Mouse (Mus musculus) stomach, embryonic 15.5 days (tissue): Measurements from ENCODE around the gene Vps45. TPM values are rescaled to one million over a fixed set of nuclear protein-coding genes. Genes with fewer than 3 reads are reported as not detected.

Experiments used
- ATAC-seq: fragments of 200-750 bp; cut with Nextera tagmentation; 2 replicates; pipeline ENCODE4 v1.8.0; 2017; ENCODE audit warnings: low read depth, moderate number of reproducible peaks, moderate TSS enrichment; ENCODE audit not compliant: insufficient read depth, low FRiP score
- H3K27ac ChIP-seq: fragments of 300-500 bp; sonication (generic); 2 replicates; pipeline ENCODE4 v1.5.1; 2015; ENCODE audit warnings: mild to moderate bottlenecking, inconsistent platforms
- H3K27me3 ChIP-seq: fragments of 300-500 bp; sonication (generic); replicated peaks from 2 replicates; pipeline ENCODE4 v1.6.1; 2015; ENCODE audit warnings: inconsistent platforms
- H3K36me3 ChIP-seq: fragments of 300-500 bp; sonication (generic); 2 replicates; pipeline ENCODE4 v1.6.1; 2015; ENCODE audit warnings: inconsistent platforms
- H3K4me1 ChIP-seq: fragments of 300-500 bp; sonication (generic); 2 replicates; pipeline ENCODE4 v1.6.1; 2015; ENCODE audit warnings: inconsistent platforms
- H3K4me2 ChIP-seq: fragments of 300-500 bp; sonication (generic); 2 replicates; pipeline ENCODE4 v1.6.1; 2015; ENCODE audit warnings: mild to moderate bottlenecking, inconsistent platforms
- H3K4me3 ChIP-seq: fragments of 300-500 bp; sonication (generic); replicated peaks from 2 replicates; pipeline ENCODE4 v1.5.1; 2015; ENCODE audit warnings: inconsistent platforms
- H3K9ac ChIP-seq: fragments of 300-500 bp; sonication (generic); 2 replicates; pipeline ENCODE4 v1.6.1; 2015; ENCODE audit warnings: inconsistent platforms
- H3K9me3 ChIP-seq: fragments of 300-500 bp; sonication (generic); 2 replicates; pipeline ENCODE4 v1.6.1; 2016; ENCODE audit warnings: inconsistent platforms
- WGBS: fragments of 180-500 bp; shearing (Covaris S2); methylation state at CpG from one replicate; pipeline ENCODE4 v1.1.7; 2015; 5-methylcytosine and 5-hydroxymethylcytosine counted together
- polyA plus RNA-seq: library from polyadenylated mRNA; unstranded; fragments of >200 nt; fragmentation: Nextera tagmentation; extraction: Ambion mirVana; gene quantifications from 2 replicates; pipeline ENCODE4 v1.2.1, GENCODE M21; 2015

Gene Vps45
- polyA plus RNA-seq, 1 experiment from 2014 or later, result 33.9 TPM

DNA sequence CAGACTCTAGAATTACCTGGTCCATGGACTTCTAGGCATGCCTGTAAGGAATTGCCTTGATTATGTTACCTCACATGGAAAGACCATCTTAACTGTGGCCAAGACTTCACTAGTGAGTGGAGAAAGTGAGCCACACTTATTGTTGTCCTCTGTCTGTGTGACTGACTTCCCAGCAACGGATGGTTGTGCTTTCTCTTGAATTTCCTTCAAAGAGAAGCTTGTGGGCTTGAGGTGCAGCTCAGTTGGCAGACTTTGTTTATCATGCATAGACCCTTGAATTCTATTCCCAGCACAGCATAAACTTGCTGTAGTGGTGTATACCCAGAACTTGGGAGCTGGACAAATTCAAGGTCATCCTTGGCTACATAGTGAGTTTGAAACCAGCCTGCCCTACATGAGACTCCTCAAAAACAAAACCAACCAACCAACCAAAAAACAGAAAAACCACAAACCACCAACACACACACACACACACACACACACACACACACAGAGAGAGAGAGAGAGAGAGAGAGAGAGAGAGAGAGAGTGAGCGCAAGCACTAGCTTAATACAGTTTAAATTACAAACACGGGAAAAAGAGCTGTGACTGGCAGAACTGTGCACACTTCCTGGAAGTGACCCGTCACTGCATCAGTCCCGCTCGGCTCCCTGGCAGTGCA lies 26.1 kb downstream of the Vps45 start:
- Histone ChIP-seq H3K4me1 (no peaks in the 10 kb centered on the region; the same call in 1 of the 2 replicates), H3K27ac (no peak overlapping the region), H3K27me3 (no peaks in the 10 kb centered on the region), H3K36me3 (no peaks in the 10 kb centered on the region), H3K9ac (no peak overlapping the region), H3K4me2 (no peak overlapping the region), H3K9me3 (no peaks in the 10 kb centered on the region), H3K4me3 (no peak overlapping the region)
- 74% methylated on average over 6 of the region's 6 CpGs for WGBS
- no peak for ATAC-seq

DNA sequence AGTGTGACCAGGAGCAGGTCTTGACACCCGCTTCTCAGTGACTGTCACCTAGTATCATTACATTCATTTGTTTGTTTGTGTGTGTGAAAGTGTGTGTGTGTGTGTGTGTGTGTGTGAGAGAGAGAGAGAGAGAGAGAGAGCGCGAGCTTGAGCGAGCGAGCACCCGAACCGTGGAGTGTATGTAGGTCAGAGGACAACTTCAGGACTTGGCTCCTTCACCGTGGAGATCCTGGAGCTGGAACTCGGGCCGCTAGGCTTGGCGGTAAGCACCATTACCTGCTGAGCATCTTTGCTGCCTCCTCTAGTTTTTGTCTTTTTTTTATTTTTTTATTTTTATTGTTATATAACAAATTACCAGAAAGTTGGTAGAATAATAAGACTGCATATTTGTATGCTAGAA lies 28.5 kb downstream of the Vps45 start:
- ATAC-seq, result no peak
- no peak overlapping the region for H3K4me2 ChIP-seq
- H3K27ac ChIP-seq, result no peak overlapping the region
- no peak overlapping the region for H3K9ac ChIP-seq
- no peak overlapping the region for H3K4me3 ChIP-seq
- no peaks in the 10 kb centered on the region for H3K36me3 ChIP-seq
- no peaks in the 10 kb centered on the region for H3K27me3 ChIP-seq
- no peaks in the 10 kb centered on the region; the same call in 1 of the 2 replicates for H3K4me1 ChIP-seq
- no peaks in the 10 kb centered on the region for H3K9me3 ChIP-seq
- 87% methylated on average over 11 of the region's 11 CpGs for WGBS

DNA sequence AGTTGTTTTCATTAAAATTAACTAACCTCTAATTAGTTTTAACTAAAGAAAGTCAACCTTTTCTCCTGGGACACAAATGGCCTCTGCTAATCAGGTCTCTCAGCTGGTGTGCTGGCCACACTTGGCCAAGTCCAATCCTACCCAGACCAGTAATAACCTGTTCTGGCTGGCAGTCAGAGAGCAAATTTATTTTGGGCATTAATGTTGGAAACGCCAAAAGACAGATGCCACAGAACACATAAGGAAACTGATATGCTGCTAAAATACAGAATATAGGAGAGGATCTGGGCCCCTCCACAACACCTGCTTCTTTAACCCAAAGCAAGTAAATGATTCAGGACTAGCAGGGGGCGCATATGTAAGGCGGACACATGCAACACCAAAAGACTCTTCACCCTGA lies 28.9 kb downstream of the Vps45 start:
- H3K27me3 ChIP-seq, result no peaks in the 10 kb centered on the region
- no peaks in the 10 kb centered on the region for H3K36me3 ChIP-seq
- no peaks in the 10 kb centered on the region for H3K4me1 ChIP-seq
- H3K9ac ChIP-seq, result no peak overlapping the region
- no peaks in the 10 kb centered on the region for H3K9me3 ChIP-seq
- no peak overlapping the region for H3K4me2 ChIP-seq
- no peak overlapping the region for H3K4me3 ChIP-seq
- 84% methylated on average over 3 of the region's 3 CpGs for WGBS
- no peak for ATAC-seq
- H3K27ac ChIP-seq, result no peak overlapping the region

DNA sequence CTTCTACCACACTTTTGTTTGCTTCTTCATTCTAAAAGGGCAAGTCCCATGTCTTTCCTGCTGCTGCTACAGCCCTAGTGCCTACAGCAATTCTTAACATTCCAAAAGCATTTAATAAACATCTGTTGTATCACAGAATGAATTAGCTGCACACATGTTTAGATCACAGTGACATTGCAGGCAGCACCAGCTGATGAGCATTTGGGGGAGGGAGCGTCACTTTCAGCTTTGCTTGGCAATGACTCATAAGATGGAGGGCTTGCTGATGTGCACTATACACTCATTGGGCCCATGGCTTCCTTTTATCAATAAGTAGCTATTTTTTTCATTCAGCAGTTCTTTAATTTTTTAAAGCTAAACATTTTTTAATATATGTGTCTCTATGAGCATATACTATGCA lies 30.4 kb downstream of the Vps45 start:
- H3K4me2 ChIP-seq, result no peak overlapping the region
- H3K9ac ChIP-seq, result no peak overlapping the region
- H3K9me3 ChIP-seq, result no peaks in the 10 kb centered on the region
- H3K36me3 ChIP-seq, result no peaks in the 10 kb centered on the region
- 79% methylated on average over 1 of the region's 1 CpGs for WGBS
- no peak for ATAC-seq
- H3K4me3 ChIP-seq, result no peak overlapping the region
- H3K27me3 ChIP-seq, result no peaks in the 10 kb centered on the region
- no peaks in the 10 kb centered on the region for H3K4me1 ChIP-seq
- no peak overlapping the region for H3K27ac ChIP-seq

DNA sequence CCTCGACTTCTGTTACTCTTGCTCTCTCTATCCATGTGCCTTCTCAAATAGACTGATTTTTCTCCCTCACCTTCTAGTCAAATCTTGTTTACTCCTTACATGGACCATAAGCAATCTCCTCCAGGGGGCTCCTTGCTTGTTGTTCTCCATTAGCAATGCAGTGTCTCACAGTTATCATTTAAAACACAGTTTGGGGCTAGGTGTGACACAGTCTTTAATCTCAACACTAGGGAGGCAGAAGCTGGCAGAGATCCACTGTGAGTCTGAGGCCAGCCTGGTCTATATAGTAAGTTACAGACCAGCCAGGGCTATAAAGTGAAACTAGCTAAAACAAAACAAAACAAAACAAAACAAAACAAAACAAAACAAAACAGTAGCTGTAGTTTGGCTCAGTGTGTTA lies 31.1 kb downstream of the Vps45 start:
- no peak overlapping the region for H3K4me3 ChIP-seq
- H3K27ac ChIP-seq, result no peak overlapping the region
- H3K4me2 ChIP-seq, result no peak overlapping the region
- 82% methylated on average over 1 of the region's 1 CpGs for WGBS
- no peaks in the 10 kb centered on the region for H3K9me3 ChIP-seq
- H3K27me3 ChIP-seq, result no peaks in the 10 kb centered on the region
- H3K9ac ChIP-seq, result no peak overlapping the region
- no peaks in the 10 kb centered on the region for H3K36me3 ChIP-seq
- ATAC-seq, result no peak
- H3K4me1 ChIP-seq, result no peaks in the 10 kb centered on the region

DNA sequence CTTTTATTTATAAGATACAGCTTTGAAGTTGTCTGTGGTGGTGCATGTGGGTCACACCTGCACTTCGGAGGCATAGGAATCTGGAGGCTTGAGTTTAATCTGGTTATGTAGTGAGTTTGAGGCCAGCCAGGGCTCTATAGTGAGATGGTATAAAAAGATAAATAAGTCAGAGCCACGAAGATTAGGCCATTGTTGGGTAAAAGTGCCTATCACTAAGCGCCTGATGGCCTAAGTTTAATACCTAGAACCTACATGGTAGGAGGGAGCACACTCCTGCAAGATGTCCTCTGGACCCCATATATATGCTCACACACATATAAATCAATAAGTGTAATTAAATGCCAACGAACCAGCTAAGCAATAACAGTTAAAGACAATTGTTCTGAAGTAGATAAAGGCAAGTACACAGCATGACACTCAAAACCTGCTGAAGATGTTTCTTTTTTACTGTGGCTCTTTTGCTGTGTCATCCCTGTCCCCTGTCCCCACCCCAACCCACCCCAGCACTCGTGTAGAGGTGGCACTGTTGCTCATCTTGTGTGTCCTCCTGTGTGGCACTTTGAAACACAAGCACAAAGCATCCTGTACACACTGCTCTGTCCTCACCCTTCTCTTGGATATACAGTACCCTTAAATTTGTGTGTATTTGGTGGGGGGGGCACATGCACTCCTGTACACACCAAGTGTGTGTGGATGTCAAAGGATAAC lies 36.7 kb downstream of the Vps45 start:
- no peak overlapping the region for H3K4me3 ChIP-seq
- no peak overlapping the region for H3K4me2 ChIP-seq
- no peaks in the 10 kb centered on the region for H3K27me3 ChIP-seq
- ATAC-seq, result no peak
- H3K9me3 ChIP-seq, result no peaks in the 10 kb centered on the region
- H3K27ac ChIP-seq, result no peak overlapping the region
- 63% methylated on average over 5 of the region's 5 CpGs for WGBS
- no peaks in the 10 kb centered on the region for H3K36me3 ChIP-seq
- no peaks in the 10 kb centered on the region for H3K4me1 ChIP-seq
- no peak overlapping the region for H3K9ac ChIP-seq

DNA sequence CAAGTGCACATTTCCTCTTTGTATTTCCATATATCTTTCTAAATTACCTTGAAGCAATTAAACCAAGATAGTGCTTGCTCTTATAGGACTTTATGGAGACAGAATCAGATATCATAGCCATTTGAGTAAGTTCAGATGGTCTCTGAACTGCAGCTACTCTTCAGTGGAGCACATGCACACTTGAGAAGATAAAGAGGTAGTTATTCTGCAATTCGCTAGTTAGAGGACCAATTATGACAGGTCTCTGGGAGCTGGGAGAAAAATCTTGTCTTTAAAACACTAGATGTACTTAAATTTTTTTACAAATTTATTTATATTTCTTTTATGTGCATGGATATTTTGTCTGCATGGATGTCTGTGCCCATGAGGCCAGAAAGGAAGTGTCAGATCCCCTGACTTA lies 37.5 kb downstream of the Vps45 start:
- Histone ChIP-seq H3K4me1 (no peaks in the 10 kb centered on the region), H3K9me3 (no peaks in the 10 kb centered on the region), H3K27ac (no peak overlapping the region), H3K9ac (no peak overlapping the region), H3K27me3 (no peaks in the 10 kb centered on the region), H3K36me3 (no peaks in the 10 kb centered on the region), H3K4me2 (no peak overlapping the region), H3K4me3 (no peak overlapping the region)
- WGBS, result 58% methylated on average over 1 of the region's 1 CpGs
- no peak for ATAC-seq

DNA sequence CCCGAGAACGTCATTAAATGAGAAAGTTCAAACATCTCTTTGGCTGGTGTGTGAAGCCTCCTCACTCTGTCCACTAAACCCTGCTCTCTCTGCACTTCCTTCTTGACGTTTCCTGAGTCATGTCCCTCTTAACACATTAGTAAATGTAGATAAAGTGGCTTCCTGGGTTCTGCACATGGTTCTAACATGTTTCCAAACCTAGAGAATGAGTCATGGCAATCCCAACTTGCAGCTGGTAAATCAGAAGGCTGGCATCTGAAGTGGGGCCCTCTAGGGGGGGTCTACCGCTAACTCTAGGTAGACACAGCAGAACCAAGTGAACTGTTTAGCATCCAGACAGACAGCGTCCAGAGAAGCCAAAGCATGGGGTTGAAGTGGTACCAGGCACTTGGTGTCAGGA lies 40.8 kb downstream of the Vps45 start:
- H3K36me3 ChIP-seq, result no peaks in the 10 kb centered on the region
- no peak overlapping the region for H3K4me3 ChIP-seq
- no peaks in the 10 kb centered on the region for H3K4me1 ChIP-seq
- no peaks in the 10 kb centered on the region for H3K9me3 ChIP-seq
- H3K4me2 ChIP-seq, result no peak overlapping the region
- H3K27me3 ChIP-seq, result no peaks in the 10 kb centered on the region
- 62% methylated on average over 5 of the region's 5 CpGs for WGBS
- H3K27ac ChIP-seq, result no peak overlapping the region
- no peak for ATAC-seq
- H3K9ac ChIP-seq, result no peak overlapping the region

DNA sequence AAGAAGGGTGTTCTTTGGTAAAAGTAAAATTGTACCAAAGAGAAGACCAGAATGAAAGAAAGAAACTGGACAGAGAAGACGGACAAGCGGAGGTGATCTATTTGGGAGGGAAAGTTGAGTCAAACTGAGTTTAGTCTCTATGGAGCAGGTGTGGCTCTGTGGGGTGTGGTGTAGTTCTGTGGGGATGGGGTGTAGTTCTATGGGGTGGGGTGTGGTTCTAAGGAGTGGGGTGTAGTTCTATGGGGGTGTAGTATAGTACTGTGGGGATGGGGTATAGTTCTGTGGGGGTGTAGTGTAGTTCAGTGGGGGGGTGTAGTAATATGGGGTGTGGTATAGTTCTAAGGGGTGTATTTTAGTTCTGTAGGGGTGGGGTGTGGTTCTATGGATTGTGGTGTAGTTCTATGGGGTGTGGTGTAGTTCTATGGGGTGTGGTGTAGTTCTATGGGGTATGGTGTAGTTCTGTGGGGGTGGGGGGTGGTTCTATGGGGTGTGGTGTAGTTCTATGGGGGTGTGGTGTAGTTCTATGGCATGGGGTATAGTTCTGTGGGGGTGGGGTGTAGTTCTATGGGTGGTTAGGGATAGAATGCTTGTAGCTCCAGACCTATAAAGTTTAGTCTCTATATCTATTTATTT lies 41.9 kb downstream of the Vps45 start:
- H3K9me3 ChIP-seq, result no peaks in the 10 kb centered on the region
- no peak for ATAC-seq
- H3K4me3 ChIP-seq, result no peak overlapping the region
- H3K9ac ChIP-seq, result no peak overlapping the region
- 98% methylated on average over 2 of the region's 2 CpGs for WGBS
- H3K4me1 ChIP-seq, result no peaks in the 10 kb centered on the region
- H3K27ac ChIP-seq, result no peak overlapping the region
- no peaks in the 10 kb centered on the region for H3K27me3 ChIP-seq
- no peaks in the 10 kb centered on the region for H3K36me3 ChIP-seq
- H3K4me2 ChIP-seq, result no peak overlapping the region

DNA sequence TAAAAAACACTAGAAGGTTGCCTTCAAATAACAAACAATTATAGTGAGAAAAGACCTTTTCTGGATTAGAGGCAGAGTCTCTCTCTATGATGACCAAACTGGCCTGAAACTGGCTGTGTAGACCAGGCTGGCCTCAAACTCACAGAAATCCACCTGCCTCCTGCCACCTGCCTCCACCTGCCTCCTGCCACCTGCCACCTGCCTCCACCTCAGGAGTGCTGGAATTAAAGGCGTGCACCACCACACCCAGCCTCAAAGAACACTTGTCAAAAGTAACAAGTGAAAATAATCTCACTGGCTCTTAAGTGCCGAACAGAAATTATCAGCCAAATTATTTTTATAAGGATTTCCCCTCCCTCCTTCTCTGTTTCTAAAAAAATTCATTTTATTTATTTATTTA lies 42.6 kb downstream of the Vps45 start:
- Histone ChIP-seq H3K27ac (no peak overlapping the region), H3K9ac (no peak overlapping the region), H3K27me3 (no peaks in the 10 kb centered on the region), H3K36me3 (no peaks in the 10 kb centered on the region), H3K4me3 (no peak overlapping the region), H3K4me1 (no peaks in the 10 kb centered on the region), H3K9me3 (no peaks in the 10 kb centered on the region), H3K4me2 (no peak overlapping the region)
- WGBS, result 71% methylated on average over 2 of the region's 2 CpGs
- ATAC-seq, result no peak

DNA sequence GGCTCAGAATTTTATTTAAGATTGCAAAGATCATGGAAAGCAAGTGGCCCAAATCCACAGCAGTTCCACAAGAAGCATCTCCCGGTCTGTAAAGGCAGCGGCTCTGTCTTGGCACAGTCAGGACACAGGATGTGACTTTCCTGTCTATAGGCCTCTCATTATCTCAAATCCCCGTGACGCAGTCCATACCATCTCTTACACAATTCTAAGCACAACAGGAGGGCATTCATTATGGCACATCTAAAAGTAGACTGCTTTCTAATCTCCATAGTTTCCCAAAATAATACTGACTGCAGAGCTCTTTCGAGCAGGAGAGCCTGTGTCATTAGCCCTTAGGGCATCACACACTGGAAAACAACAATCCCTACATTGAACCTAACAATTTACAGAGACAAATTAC lies 45.5 kb downstream of the Vps45 start:
- 70% methylated on average over 5 of the region's 5 CpGs for WGBS
- H3K9me3 ChIP-seq, result no peaks in the 10 kb centered on the region
- no peaks in the 10 kb centered on the region for H3K36me3 ChIP-seq
- no peak overlapping the region for H3K9ac ChIP-seq
- H3K4me2 ChIP-seq, result no peak overlapping the region
- no peaks in the 10 kb centered on the region for H3K4me1 ChIP-seq
- no peaks in the 10 kb centered on the region for H3K27me3 ChIP-seq
- H3K27ac ChIP-seq, result no peak overlapping the region
- no peak overlapping the region for H3K4me3 ChIP-seq
- ATAC-seq, result no peak

DNA sequence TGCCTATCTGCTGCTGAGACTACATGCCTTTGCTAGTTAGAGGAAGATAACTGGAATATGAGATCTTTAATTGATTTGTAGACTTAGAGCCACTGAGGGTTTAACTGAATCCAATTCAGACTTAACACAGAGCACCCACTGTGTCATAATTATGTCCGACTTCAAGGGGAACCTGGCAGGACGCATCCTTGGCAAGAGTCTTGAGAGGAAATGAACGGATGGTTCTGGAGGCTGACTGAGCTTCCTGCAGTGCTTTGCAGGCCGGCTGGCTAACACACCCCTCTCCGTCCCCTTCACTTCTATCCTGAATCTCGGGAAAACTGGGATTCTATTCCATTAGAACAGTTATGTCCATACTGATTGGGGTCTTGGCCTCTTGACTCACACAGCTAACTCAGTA lies 49.8 kb downstream of the Vps45 start:
- no peak for ATAC-seq
- no peak overlapping the region for H3K4me2 ChIP-seq
- no peaks in the 10 kb centered on the region for H3K9me3 ChIP-seq
- no peak overlapping the region for H3K9ac ChIP-seq
- no peak overlapping the region for H3K4me3 ChIP-seq
- H3K36me3 ChIP-seq, result no peaks in the 10 kb centered on the region
- 74% methylated on average over 6 of the region's 6 CpGs for WGBS
- H3K27me3 ChIP-seq, result no peaks in the 10 kb centered on the region
- H3K4me1 ChIP-seq, result no peaks in the 10 kb centered on the region
- no peak overlapping the region for H3K27ac ChIP-seq
